Mouse (Mus musculus) G1E (cell line): ENCODE measurements around the gene Hoxb7. TPM values are rescaled to one million over a fixed set of nuclear protein-coding genes. Genes with fewer than 3 reads are reported as not detected.
A peak's percentile ranks its signal among the peaks of the same experiment; 100 is the strongest.

ENCODE experiments used
- ATAC-seq: 2 replicates; pipeline ENCODE4 v1.8.0; 2016; ENCODE audit warnings: mild to moderate bottlenecking; ENCODE audit not compliant: insufficient number of reproducible peaks, poor library complexity, low FRiP score, severe bottlenecking; ENCODE audit errors: extremely low read depth
- DNase-seq: peaks from one replicate; pipeline ENCODE4 v3.0.0; 2012; ENCODE audit warnings: low spot score
- H3K27me3 ChIP-seq: 2 replicates; pipeline ENCODE4 v1.6.1; 2012; ENCODE audit warnings: mild to moderate bottlenecking, low read length, inconsistent platforms; ENCODE audit not compliant: insufficient read depth
- H3K36me3 ChIP-seq: replicated peaks from 2 replicates; pipeline ENCODE3; 2012; ENCODE audit warnings: mild to moderate bottlenecking, inconsistent platforms
- H3K4me1 ChIP-seq: 2 replicates; pipeline ENCODE4 v1.6.1; 2012; ENCODE audit warnings: low read depth, low read length, inconsistent platforms, mixed read lengths; ENCODE audit not compliant: insufficient read depth
- H3K4me3 ChIP-seq: 2 replicates; pipeline ENCODE4 v1.5.1; 2012; ENCODE audit warnings: low read depth, mild to moderate bottlenecking, inconsistent platforms, low read length, moderate library complexity, mixed read lengths
- H3K9me3 ChIP-seq: replicated peaks from 2 replicates; pipeline ENCODE4 v1.6.1; 2012; ENCODE audit warnings: inconsistent platforms
- CTCF ChIP-seq: IDR thresholded peaks from 2 replicates; pipeline ENCODE4 v1.5.1; 2012; ENCODE audit warnings: low read depth, low read length, inconsistent platforms, mixed read lengths
- GATA1 ChIP-seq: IDR thresholded peaks from 2 replicates; pipeline ENCODE4 v1.6.1; 2012; ENCODE audit warnings: borderline replicate concordance, low read length, inconsistent platforms, mixed read lengths
- GATA2 ChIP-seq: IDR thresholded peaks from 2 replicates; pipeline ENCODE4 v1.6.1; 2012; ENCODE audit warnings: low read depth, low read length, inconsistent platforms, borderline replicate concordance
- POLR2AphosphoS5 ChIP-seq: IDR thresholded peaks from 2 replicates; pipeline ENCODE4 v1.6.1; 2012; ENCODE audit warnings: low read depth, low read length, inconsistent platforms; ENCODE audit not compliant: insufficient replicate concordance
- TAL1 ChIP-seq: conservative IDR thresholded peaks from 2 replicates; pipeline ENCODE4 v1.6.1; 2012; ENCODE audit warnings: low read depth, low read length, inconsistent platforms, mixed read lengths
- polyA plus RNA-seq: library from polyadenylated mRNA; stranded (reverse); fragments of >175 nt; gene quantifications from 2 replicates; pipeline ENCODE4 v1.2.3, GENCODE M21; 2012
- total RNA-seq, 2 experiments: library from RNA; stranded (forward) in 1 of 2; stranded (reverse) in 1 of 2; fragments of 200-1000 nt in 1 of 2; fragments of >200 nt in 1 of 2; fragmentation: Nextera tagmentation in 1 of 2; gene quantifications; 2 replicates each; pipeline ENCODE4 v1.2.3; 2014 to 2017

Hoxb7 gene
- total and polyA plus RNA-seq, 3 experiments = not detected

GRCm38 (mm10) chr11:96291681-96292564 is 5.5 kb downstream of the Hoxb7 start, which contains the start of gene Hoxb6:
Hoxb6 (plus strand) TSS chr11:96292476.
- Histone ChIP-seq H3K4me1 (peaks cover 7% of the 10 kb centered on the region; the same call in 1 of the 2 replicates), H3K36me3 (no peaks in the 10 kb centered on the region), H3K4me3 (no peak within 1 kb of the TSS), H3K9me3 (no peaks in the 10 kb centered on the region), H3K27me3 (peaks cover 84% of the 10 kb centered on the region)
- DNase-seq = no peak
- no peak for TF ChIP-seq TAL1
- no peak for ATAC-seq

- Histone ChIP-seq H3K9me3 (no peaks in the 10 kb centered on the region), H3K36me3 (no peaks in the 10 kb centered on the region), H3K4me3 (no peak overlapping the region), H3K27me3 (peaks cover 77% of the 10 kb centered on the region), H3K4me1 (peaks cover 7% of the 10 kb centered on the region; the same call in 1 of the 2 replicates)
- no peak for ATAC-seq
- TF ChIP-seq GATA2 = no peak
- TF ChIP-seq GATA1 = no peak
- TF ChIP-seq TAL1 = no peak
- TF ChIP-seq CTCF = no peak
- TF ChIP-seq POLR2AphosphoS5 = no peak
- DNase-seq = no peak
Measured at GRCm38 (mm10) chr11:96292565-96293301, 6.3 kb downstream of the Hoxb7 start.

- Histone ChIP-seq H3K27me3 (peaks cover 77% of the 10 kb centered on the region), H3K36me3 (no peaks in the 10 kb centered on the region), H3K9me3 (no peaks in the 10 kb centered on the region), H3K4me3 (no peak overlapping the region), H3K4me1 (peaks cover 7% of the 10 kb centered on the region; the same call in 1 of the 2 replicates)
- DNase-seq (no peak), ATAC-seq (no peak)
- no peak for TF ChIP-seq GATA1
- no peak for TF ChIP-seq POLR2AphosphoS5
- TF ChIP-seq GATA2 = no peak
- no peak for TF ChIP-seq TAL1
- TF ChIP-seq CTCF = no peak
Measured at GRCm38 (mm10) chr11:96293302-96293921, 7.0 kb downstream of the Hoxb7 start.

GRCm38 (mm10) chr11:96294245-96295091 is 8.0 kb downstream of the Hoxb7 start:
- H3K9me3 ChIP-seq = no peaks in the 10 kb centered on the region
- H3K4me3 ChIP-seq = no peak overlapping the region
- peaks cover 7% of the 10 kb centered on the region; the same call in 1 of the 2 replicates for H3K4me1 ChIP-seq
- no peaks in the 10 kb centered on the region for H3K36me3 ChIP-seq
- peaks cover 76% of the 10 kb centered on the region for H3K27me3 ChIP-seq
- no peak for ATAC-seq
- DNase-seq = peak; percentile 39
- TF ChIP-seq CTCF = peak; percentile 40
- TF ChIP-seq TAL1 = no peak

- Histone ChIP-seq H3K9me3 (no peaks in the 10 kb centered on the region), H3K4me1 (peaks cover 7% of the 10 kb centered on the region; the same call in 1 of the 2 replicates), H3K4me3 (no peak overlapping the region), H3K36me3 (no peaks in the 10 kb centered on the region), H3K27me3 (peaks cover 79% of the 10 kb centered on the region)
- ATAC-seq = no peak
- DNase-seq = no peak
- no peak for TF ChIP-seq GATA2
- TF ChIP-seq POLR2AphosphoS5 = no peak
- no peak for TF ChIP-seq TAL1
- no peak for TF ChIP-seq CTCF
Measured at GRCm38 (mm10) chr11:96295092-96295835, 8.8 kb downstream of the Hoxb7 start.
